Mouse (Mus musculus): ENCODE data around the gene Csrnp2.

Gene Csrnp2

DNA sequence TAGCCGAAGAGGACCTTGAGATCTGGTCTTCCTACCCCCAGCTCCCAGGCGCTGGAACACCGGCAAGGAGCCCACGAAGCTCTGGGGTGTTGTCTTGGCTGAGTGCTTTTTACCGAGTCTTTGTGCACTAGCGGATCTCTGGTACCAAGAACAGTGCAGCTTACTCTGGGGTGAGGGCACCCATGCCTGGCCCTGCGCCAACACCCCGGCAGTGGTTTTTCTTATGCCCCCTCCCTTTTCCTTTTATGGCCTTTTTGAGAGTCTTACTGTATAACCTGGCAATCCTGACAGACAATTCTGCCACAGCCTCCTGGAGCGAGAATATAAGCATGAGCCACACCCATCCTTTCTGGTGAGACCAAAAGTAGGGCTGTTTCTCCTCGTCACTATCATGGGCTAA is 16.9 kb downstream of the Csrnp2 start:
- no peak for DNase-seq (ENCODE audit: inconsistent ontology term)

GRCm38 (mm10) chr15:100473926-100474503 is 21.3 kb downstream of the Csrnp2 start:
- no peak for DNase-seq (ENCODE audit: inconsistent ontology term)

DNA sequence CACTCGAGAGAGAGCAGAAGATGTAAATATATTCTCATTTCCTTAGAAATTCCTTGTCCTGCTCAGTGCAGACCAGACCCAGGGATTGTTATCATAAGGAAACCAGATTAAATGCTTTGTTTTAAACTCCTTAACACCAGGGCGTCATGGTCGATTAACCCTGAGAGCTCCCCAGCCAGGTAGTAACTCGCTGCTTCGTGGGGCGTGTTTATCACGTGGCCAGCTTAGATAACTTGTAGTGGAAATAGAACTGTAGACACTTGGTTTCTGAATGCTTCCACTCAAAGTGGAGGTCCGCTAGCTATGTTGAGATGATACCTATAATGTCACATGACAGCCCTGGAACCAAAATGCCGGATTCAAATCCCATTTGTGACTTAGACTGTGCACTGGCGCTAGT is 25.3 kb downstream of the Csrnp2 start:
- DNase-seq (ENCODE audit: inconsistent ontology term), result no peak

GRCm38 (mm10) chr15:100469189-100469545 is 26.1 kb downstream of the Csrnp2 start:
- no peak for DNase-seq (ENCODE audit: inconsistent ontology term)

DNA sequence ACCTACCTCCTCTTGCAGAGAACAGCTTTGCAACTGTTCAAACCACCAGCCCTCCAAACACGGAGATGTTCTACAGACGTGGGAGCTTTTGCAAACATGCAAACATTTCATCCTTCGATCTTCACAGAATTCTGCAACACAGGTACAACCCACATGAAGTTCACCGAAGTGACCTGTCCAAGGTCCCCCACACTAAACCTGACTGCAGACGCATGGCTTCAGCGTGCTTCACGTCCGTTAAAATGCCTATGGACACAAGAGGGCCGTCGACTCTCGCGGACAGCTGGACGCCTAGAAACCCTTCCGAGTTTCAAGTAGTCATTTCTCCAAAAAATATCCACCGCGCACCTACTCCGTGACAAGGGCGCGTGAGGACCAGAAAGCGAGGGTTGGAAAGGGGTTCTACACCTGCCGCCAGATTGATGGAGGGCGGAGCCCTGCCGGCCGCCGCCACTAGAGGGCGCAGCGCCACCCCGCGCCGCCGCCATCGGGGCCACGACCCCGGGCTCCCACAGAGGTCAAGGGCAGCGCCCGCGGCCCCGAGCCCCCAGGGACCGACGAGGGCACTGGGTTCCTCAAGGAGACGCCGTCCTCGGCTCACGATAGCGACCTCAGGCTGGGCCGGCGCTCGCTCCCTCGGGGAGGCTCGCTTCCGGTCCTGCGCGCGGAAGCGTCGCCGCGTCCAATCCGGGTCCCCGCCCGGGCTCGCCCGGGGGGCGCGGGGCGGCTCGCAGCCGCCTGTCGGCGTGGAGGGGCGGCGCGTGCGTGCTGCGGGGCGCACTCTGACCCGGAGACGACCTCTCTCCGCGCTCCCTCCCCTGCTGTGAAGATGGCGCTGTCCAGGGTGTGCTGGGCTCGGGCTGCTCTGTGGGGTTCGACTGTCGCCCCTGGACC is 26.7 kb downstream of the Csrnp2 start, which contains the start of gene Letmd1:
Gene Letmd1 (plus strand): TSS at position 729 of the 894 bp plus-strand sequence.
- DNase-seq (ENCODE audit: inconsistent ontology term), result peak; percentile 92

DNA sequence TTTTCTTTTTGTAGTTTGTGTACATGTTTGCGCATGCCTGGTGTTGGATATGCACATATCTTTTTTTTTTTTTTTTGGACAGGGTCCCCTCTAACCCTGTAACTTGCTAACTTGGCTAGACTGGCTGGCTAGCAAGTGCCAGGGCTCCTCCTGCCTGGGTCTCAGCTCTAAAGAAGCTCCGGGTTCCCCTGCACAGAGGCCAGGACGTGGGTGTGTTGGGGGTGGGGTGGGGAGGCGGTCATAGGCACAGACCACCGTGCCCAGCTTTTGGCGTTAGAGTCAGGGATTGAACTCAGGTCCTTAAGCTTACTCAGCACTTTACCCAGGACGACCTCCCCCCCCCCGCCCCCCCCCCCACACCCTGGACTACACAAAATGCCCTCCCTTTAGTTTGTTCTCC is 27.6 kb downstream of the Csrnp2 start:
- no peak for DNase-seq (ENCODE audit: inconsistent ontology term)

GRCm38 (mm10) chr15:100465432-100465831 is 29.9 kb downstream of the Csrnp2 start:
- no peak for DNase-seq (ENCODE audit: inconsistent ontology term)

- DNase-seq (ENCODE audit: inconsistent ontology term), result peak; percentile 57
These were observed 31.6 kb downstream of the Csrnp2 start for GRCm38 (mm10) chr15:100463712-100464111.

GRCm38 (mm10) chr15:100462086-100462485 is 33.2 kb downstream of the Csrnp2 start:
- DNase-seq (ENCODE audit: inconsistent ontology term), result no peak

DNA sequence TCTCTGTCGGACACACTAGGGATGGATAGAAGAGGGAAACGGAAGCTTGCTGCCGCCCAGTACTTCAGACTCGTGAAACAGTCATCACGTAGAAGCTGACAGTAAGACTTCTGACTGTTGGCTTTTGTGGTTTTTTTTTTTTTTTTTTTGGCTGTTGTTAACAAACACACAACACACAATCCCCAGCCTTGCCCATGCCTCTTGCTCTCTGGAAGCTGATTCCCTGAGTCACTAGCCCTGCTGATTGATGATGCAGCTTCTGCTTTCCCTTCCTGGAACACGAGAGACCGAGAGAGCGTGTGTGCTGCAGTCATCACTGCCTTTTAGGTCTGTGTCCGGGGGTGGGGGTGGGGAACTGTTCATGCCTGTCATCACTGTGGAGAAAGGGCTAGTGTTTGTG is 33.6 kb downstream of the Csrnp2 start:
- peak; percentile 89 for DNase-seq (ENCODE audit: inconsistent ontology term)

DNA sequence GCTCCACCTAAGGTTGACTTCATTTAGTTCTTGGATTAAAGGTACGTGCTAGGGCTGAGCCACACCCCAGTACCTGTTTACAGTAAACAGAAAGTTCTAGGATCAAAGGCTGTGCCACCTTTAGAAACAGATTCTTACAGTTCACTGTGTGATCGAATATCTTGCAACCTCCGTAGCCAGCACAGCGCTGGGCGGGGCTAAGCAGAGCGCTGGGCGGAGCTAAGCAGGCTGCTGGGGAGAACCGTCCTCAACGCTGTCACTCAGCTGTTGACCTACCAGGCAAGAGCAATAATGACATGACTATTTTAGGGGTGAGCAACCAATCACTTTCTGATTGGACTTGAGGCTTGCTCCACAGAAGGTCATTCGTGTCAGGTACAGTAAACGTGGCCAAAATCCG is 34.3 kb downstream of the Csrnp2 start:
- no peak for DNase-seq (ENCODE audit: inconsistent ontology term)

DNA sequence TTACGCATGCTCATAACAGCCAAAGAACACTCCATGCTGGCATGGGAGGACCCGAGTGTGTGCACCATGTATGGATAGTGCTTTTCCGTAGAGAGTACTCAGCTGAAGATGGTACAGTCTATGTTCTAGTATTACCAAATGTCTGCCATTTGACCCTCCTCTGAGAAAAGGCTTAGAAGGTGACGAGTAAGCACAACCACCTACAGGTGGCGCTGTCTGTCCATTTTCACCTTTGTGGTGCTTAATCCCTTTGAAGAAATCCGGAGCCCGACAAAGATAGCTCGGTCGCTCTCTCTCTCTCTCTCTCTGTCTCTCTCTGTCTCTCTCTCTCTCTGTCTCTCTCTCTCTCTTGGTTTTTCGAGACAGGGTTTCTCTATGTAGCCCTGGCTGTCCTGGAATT is 37.2 kb downstream of the Csrnp2 start:
- DNase-seq (ENCODE audit: inconsistent ontology term), result peak; percentile 46

GRCm38 (mm10) chr15:100457340-100457739 is 37.9 kb downstream of the Csrnp2 start:
- peak; percentile 63 for DNase-seq (ENCODE audit: inconsistent ontology term)

DNA sequence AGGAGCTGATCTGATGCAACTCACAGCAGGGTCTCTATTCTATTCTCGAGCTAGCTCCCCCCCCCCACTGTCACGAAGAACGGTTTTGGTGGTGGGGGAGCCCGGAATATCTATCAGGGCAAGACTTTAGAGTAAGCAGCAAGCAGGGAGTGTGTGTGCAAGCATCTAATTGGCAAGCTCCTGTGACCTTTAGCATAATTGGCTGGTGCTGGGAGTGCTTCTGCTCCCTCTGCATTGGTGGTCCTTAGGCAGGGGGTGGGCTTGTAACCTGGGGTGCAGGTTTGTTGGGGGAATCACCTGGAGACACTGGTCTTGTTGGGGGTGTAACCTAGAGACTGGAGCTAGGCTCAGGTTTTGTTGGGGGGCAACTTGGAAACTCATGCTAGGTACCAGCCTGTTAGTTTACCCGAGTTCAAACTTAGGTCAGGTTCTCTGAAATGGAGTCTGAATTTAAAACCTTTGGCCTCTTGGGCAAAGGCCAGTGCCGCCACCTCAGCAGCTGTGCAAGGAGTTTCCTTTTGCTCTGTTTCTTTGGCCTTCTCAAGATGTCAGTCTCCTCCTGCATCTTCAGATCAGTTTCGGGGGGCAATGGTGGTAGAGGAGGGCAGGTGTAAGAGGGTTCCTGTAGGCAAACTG is 38.8 kb downstream of the Csrnp2 start:
- DNase-seq (ENCODE audit: inconsistent ontology term), result no peak

GRCm38 (mm10) chr15:100452486-100452885 is 42.8 kb downstream of the Csrnp2 start:
- DNase-seq (ENCODE audit: inconsistent ontology term), result no peak

DNA sequence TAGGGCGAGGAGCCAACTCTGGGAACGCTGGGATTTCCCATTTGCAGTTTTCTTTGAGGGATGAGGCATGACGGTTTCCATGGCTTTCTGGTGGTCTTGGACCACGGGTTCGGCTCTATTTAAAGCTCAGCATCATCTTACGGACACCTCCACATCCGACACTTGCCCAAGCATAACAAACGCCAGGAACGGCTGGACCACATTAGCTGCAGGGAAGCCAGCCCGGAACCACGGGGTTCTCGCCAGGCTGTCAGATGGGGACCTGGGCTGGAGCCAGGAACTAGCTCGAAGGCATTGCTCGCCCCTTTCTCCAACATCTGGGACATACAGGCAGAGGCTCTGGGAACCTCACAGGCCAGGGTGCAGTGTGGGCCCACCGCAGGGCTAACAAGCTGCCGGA is 44.0 kb downstream of the Csrnp2 start:
- DNase-seq (ENCODE audit: inconsistent ontology term), result peak; percentile 26

- no peak for DNase-seq (ENCODE audit: inconsistent ontology term)
These were observed 45.8 kb downstream of the Csrnp2 start for GRCm38 (mm10) chr15:100449495-100449894.

DNA sequence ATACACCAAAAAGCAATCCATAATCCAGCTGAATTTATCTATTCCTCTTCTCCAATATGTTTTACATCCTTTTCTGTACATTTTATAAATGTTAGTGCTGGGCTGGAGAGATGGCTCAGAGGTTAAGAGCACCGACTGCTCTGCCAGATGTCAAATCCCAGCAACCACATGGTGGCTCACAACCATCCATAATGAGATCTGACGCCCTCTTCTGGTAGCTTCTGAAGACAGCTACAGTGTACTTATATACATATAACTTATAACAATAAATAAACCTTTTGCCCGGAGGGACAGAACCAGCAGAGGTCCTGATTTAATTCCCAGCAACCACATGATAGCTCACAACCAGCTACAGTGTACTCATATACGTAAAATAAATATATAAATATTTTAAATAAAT is 46.7 kb downstream of the Csrnp2 start:
- no peak for DNase-seq (ENCODE audit: inconsistent ontology term)

DNA sequence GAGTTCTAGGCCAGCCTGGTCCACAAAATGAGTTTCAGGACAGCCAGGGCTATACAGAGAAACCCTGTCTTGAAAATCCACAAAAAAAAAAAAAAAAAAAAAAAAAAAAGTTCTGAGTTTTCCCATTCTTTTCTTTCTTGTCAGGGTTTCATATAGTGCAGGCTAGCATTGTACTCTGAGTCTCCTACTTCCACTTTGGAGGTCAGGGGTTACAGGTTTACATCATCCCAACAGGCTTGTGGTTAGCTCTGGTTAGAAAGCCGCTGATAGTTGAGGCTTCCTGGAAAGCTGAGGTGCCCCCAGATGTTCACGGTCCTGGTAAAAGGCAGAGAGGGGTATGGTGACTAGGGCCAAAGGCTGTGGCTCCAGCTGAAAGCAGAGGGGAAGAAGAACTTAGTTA is 48.4 kb downstream of the Csrnp2 start:
- DNase-seq (ENCODE audit: inconsistent ontology term), result no peak

DNA sequence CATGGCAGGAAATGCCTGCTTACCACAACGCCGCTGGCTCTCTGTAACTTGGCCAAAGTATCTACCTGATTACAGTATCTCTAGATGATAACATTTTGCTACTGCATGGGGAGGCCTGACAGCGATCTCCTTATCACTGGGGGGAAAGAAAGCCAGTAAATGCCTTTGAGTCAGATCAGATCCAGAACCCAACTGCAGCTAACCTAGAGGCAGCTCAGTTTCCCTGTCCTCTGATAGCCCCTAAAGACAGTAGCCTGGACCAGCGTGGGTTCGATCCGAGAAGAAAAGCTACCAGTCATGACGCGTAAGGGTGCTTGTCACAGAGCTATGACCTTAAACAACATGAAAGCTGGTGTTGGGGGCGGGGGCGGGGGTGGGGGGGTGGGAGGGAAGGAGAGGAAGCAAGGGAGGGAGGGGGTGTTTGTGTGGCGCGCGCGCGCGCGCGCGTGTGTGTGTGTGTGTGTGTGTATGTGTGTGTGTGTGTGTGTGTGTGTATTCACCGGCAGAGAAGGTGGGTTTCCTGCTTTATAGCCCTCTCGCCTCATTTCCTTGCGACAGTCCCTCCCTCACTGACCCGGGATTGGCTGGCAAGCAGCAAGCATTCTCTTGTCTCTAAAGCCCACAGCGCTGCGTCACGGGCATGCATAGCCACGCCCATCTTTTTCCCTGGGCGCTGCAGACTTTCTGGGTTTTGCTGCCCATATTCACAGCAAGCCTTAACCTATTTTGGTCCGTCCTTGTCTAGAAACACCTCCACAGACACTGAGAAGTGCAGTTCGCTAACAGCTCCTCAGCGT is 52.0 kb downstream of the Csrnp2 start:
- peak; percentile 91 for DNase-seq (ENCODE audit: inconsistent ontology term)

GRCm38 (mm10) chr15:100436518-100436917 is 58.8 kb downstream of the Csrnp2 start:
- no peak for DNase-seq (ENCODE audit: inconsistent ontology term)

DNA sequence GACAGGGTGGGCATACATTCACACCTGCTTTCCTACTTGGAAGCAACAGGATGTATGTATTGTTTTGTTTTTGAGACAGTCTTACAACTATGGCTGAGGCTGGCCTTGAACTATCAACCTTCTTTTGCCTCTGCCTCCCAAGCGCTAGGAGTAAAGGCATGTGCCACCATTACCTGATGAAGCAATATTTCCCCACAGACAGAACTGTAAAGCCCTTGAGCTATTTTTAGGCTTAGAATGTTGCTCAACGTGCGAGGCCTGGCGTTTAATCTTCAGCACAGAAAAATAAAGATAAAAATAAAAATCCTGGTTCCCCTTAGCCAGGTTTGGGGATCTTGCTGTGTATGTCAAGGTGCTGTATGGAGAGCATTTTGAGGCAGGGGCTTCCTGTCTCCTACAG is 59.2 kb downstream of the Csrnp2 start:
- DNase-seq (ENCODE audit: inconsistent ontology term), result no peak

All from Muller cell, postnatal 12 days (primary cell).